Mouse (Mus musculus) midbrain, embryonic 15.5 days (tissue): ENCODE results near the gene Rfng. TPM values are rescaled to one million over a fixed set of nuclear protein-coding genes. Genes with fewer than 3 reads are reported as not detected.

Experiments
- polyA plus RNA-seq: library from polyadenylated mRNA; unstranded; fragments of >200 nt; fragmentation: Nextera tagmentation; extraction: Ambion mirVana; gene quantifications from 2 replicates; pipeline ENCODE4 v1.2.1, GENCODE M21; 2015

The Rfng gene
- polyA plus RNA-seq, 1 experiment from 2014 or later: 138 TPM

Other genes with a start within 250 kb of the Rfng start
- 249 and 264 TPM in 2 replicates for gene Mcrip1, start 234.5 kb downstream of the Rfng start, polyA plus RNA-seq
- gene Ppp1r27, start 233.1 kb downstream of the Rfng start, polyA plus RNA-seq: not detected in 2 replicates
- gene P4hb, start 211.0 kb downstream of the Rfng start, polyA plus RNA-seq: 256 and 259 TPM in 2 replicates
- 458 and 487 TPM in 2 replicates for gene Arhgdia, start 202.6 kb downstream of the Rfng start, polyA plus RNA-seq
- 225 and 233 TPM in 2 replicates for gene Alyref, start 185.8 kb downstream of the Rfng start, polyA plus RNA-seq
- 200 and 205 TPM in 2 replicates for gene Anapc11, start 185.8 kb downstream of the Rfng start, polyA plus RNA-seq
- gene Npb, start 175.7 kb downstream of the Rfng start, polyA plus RNA-seq: 0.59 and 1.3 TPM in 2 replicates
- gene Pcyt2, start 166.3 kb downstream of the Rfng start, polyA plus RNA-seq: 222 and 233 TPM in 2 replicates
- 45.8 and 48.2 TPM in 2 replicates for gene Sirt7, start 159.0 kb downstream of the Rfng start, polyA plus RNA-seq
- 42.0 and 45.2 TPM in 2 replicates for gene Mafg, start 150.6 kb downstream of the Rfng start, polyA plus RNA-seq
- 18.2 and 21.2 TPM in 2 replicates for gene Pycr1, start 140.4 kb downstream of the Rfng start, polyA plus RNA-seq
- gene Myadml2, start 136.0 kb downstream of the Rfng start, polyA plus RNA-seq: 0.90 and 1.2 TPM in 2 replicates
- gene Notum, start 123.0 kb downstream of the Rfng start, polyA plus RNA-seq: 1.4 and 1.8 TPM in 2 replicates
- gene Aspscr1, start 111.2 kb downstream of the Rfng start, polyA plus RNA-seq: 149 and 158 TPM in 2 replicates
- gene Cenpx, start 70.5 kb downstream of the Rfng start, polyA plus RNA-seq: 95.6 and 99.7 TPM in 2 replicates
- gene Lrrc45, start 70.3 kb downstream of the Rfng start, polyA plus RNA-seq: 82.6 and 89.9 TPM in 2 replicates
- 560 and 572 TPM in 2 replicates for gene Rac3, start 62.7 kb downstream of the Rfng start, polyA plus RNA-seq
- 6.8 and 7.9 TPM in 2 replicates for gene Dcxr, start 56.9 kb downstream of the Rfng start, polyA plus RNA-seq
- 1.2 and 2.2 TPM in 2 replicates for gene Cbr2, start 52.1 kb downstream of the Rfng start, polyA plus RNA-seq
- 1.7 and 2.9 TPM in 2 replicates for gene Hmga1b, start 21.4 kb downstream of the Rfng start, polyA plus RNA-seq
- 296 and 300 TPM in 2 replicates for gene Gps1, start 65 bp upstream of the Rfng start, polyA plus RNA-seq
- 48.2 and 48.5 TPM in 2 replicates for gene Dus1l, start 12.2 kb upstream of the Rfng start, polyA plus RNA-seq
- gene Fasn, start 40.3 kb upstream of the Rfng start, polyA plus RNA-seq: 102 and 107 TPM in 2 replicates
- 7.4 and 8.2 TPM in 2 replicates for gene Ccdc57, start 148.7 kb upstream of the Rfng start, polyA plus RNA-seq
- gene Slc16a3, start 164.3 kb upstream of the Rfng start, polyA plus RNA-seq: 8.4 and 10.4 TPM in 2 replicates
- 173 and 176 TPM in 2 replicates for gene Csnk1d, start 207.1 kb upstream of the Rfng start, polyA plus RNA-seq